Mouse (Mus musculus) stomach, embryonic 16.5 days (tissue): ENCODE results near the gene Col1a2. TPM values are rescaled to one million over a fixed set of nuclear protein-coding genes. Genes with fewer than 3 reads are reported as not detected.
A peak's percentile ranks its signal among the peaks of the same experiment; 100 is the strongest.

Experiments used
- ATAC-seq: fragments of 200-750 bp; cut with Nextera tagmentation; 2 replicates; pipeline ENCODE4 v1.8.0; 2017; ENCODE audit warnings: moderate number of reproducible peaks, moderate TSS enrichment; ENCODE audit not compliant: insufficient read depth, low FRiP score
- H3K27ac ChIP-seq: fragments of 300-500 bp; sonication (generic); 2 replicates; pipeline ENCODE4 v1.5.1; 2014; ENCODE audit warnings: low read length
- H3K27me3 ChIP-seq: fragments of 300-500 bp; sonication (generic); 2 replicates; pipeline ENCODE4 v1.6.1; 2014; ENCODE audit warnings: low read length, control low read depth, mixed read lengths; ENCODE audit not compliant: control insufficient read depth, insufficient read depth
- H3K36me3 ChIP-seq: fragments of 300-500 bp; sonication (generic); 2 replicates; pipeline ENCODE4 v1.6.1; 2014; ENCODE audit warnings: low read length; ENCODE audit not compliant: control insufficient read depth, insufficient read depth
- H3K4me1 ChIP-seq: fragments of 300-500 bp; sonication (generic); 2 replicates; pipeline ENCODE4 v1.6.1; 2014; ENCODE audit warnings: low read length, control low read depth, mixed read lengths; ENCODE audit not compliant: control insufficient read depth, insufficient read depth
- H3K4me2 ChIP-seq: fragments of 300-500 bp; sonication (generic); 2 replicates; pipeline ENCODE4 v1.6.1; 2014; ENCODE audit warnings: low read depth, low read length, mixed read lengths
- H3K4me3 ChIP-seq: fragments of 300-500 bp; sonication (generic); replicated peaks from 2 replicates; pipeline ENCODE4 v1.5.1; 2014; ENCODE audit warnings: mild to moderate bottlenecking, low read length
- H3K9ac ChIP-seq: fragments of 300-500 bp; sonication (generic); 2 replicates; pipeline ENCODE4 v1.6.1; 2014; ENCODE audit warnings: low read length
- H3K9me3 ChIP-seq: fragments of 300-500 bp; sonication (generic); replicated peaks from 2 replicates; pipeline ENCODE4 v1.6.1; 2016; ENCODE audit warnings: low read length, control low read depth; ENCODE audit not compliant: control insufficient read depth
- WGBS: fragments of 180-500 bp; shearing (Covaris S2); extraction: QIAGEN DNeasy Blood & Tissue Kit; methylation state at CpG from one replicate; pipeline ENCODE4 v1.1.7; 2014; 5-methylcytosine and 5-hydroxymethylcytosine counted together
- polyA plus RNA-seq: library from polyadenylated mRNA; unstranded; fragments of >200 nt; fragmentation: Nextera tagmentation; extraction: Ambion mirVana; gene quantifications from 2 replicates; pipeline ENCODE4 v1.2.1, GENCODE M21; 2015

Gene Col1a2
- polyA plus RNA-seq, 1 experiment from 2014 or later = 1,212 TPM

GRCm38 (mm10) chr6:4488349-4488748 lies 16.3 kb upstream of the Col1a2 start:
- Histone ChIP-seq H3K4me3 (peak overlapping the region; percentile 22; the same call in 1 of the 2 replicates), H3K27ac (peak overlapping the region; percentile 98), H3K27me3 (no peaks in the 10 kb centered on the region), H3K4me1 (peaks cover 19% of the 10 kb centered on the region), H3K4me2 (peak overlapping the region; percentile 48), H3K36me3 (no peaks in the 10 kb centered on the region), H3K9ac (peak overlapping the region; percentile 20; the same call in 1 of the 2 replicates), H3K9me3 (no peaks in the 10 kb centered on the region)
- WGBS = 10% methylated on average over 1 of the region's 1 CpGs
- peak; percentile 77 for ATAC-seq

- H3K4me3 ChIP-seq = peak overlapping the region; percentile 22
- H3K9ac ChIP-seq = peak overlapping the region; percentile 20
- H3K4me2 ChIP-seq = peak overlapping the region; percentile 48
- WGBS = 22% methylated on average over 1 of the region's 1 CpGs
- ATAC-seq = no peak
- H3K4me1 ChIP-seq = peaks cover 19% of the 10 kb centered on the region
- H3K9me3 ChIP-seq = no peaks in the 10 kb centered on the region
- H3K27ac ChIP-seq = peak overlapping the region; percentile 98
- no peaks in the 10 kb centered on the region for H3K27me3 ChIP-seq
- no peaks in the 10 kb centered on the region for H3K36me3 ChIP-seq
These were observed 15.6 kb upstream of the Col1a2 start for GRCm38 (mm10) chr6:4488966-4489365.

GRCm38 (mm10) chr6:4489366-4490245 lies 15.0 kb upstream of the Col1a2 start:
- H3K9ac ChIP-seq = peak overlapping the region; percentile 36
- H3K27ac ChIP-seq = peak overlapping the region; percentile 98
- H3K27me3 ChIP-seq = no peaks in the 10 kb centered on the region
- H3K9me3 ChIP-seq = no peaks in the 10 kb centered on the region
- 18% methylated on average over 6 of the region's 6 CpGs for WGBS
- no peaks in the 10 kb centered on the region for H3K36me3 ChIP-seq
- H3K4me2 ChIP-seq = peak overlapping the region; percentile 48
- peaks cover 17% of the 10 kb centered on the region for H3K4me1 ChIP-seq
- peak; percentile 92 for ATAC-seq
- H3K4me3 ChIP-seq = peak overlapping the region; percentile 22

GRCm38 (mm10) chr6:4493666-4494065 lies 10.9 kb upstream of the Col1a2 start:
- no peaks in the 10 kb centered on the region for H3K9me3 ChIP-seq
- no peaks in the 10 kb centered on the region for H3K36me3 ChIP-seq
- H3K9ac ChIP-seq = no peak overlapping the region
- no peak overlapping the region for H3K27ac ChIP-seq
- no peak overlapping the region for H3K4me3 ChIP-seq
- no peak overlapping the region for H3K4me2 ChIP-seq
- 77% methylated on average over 2 of the region's 2 CpGs for WGBS
- H3K27me3 ChIP-seq = no peaks in the 10 kb centered on the region
- ATAC-seq = no peak
- peaks cover 4% of the 10 kb centered on the region for H3K4me1 ChIP-seq

- ATAC-seq = no peak
- no peaks in the 10 kb centered on the region for H3K4me1 ChIP-seq
- H3K36me3 ChIP-seq = no peaks in the 10 kb centered on the region
- H3K9me3 ChIP-seq = no peaks in the 10 kb centered on the region
- 36% methylated on average over 1 of the region's 1 CpGs for WGBS
- no peaks in the 10 kb centered on the region for H3K27me3 ChIP-seq
- no peak overlapping the region for H3K4me2 ChIP-seq
- H3K9ac ChIP-seq = no peak overlapping the region
- no peak overlapping the region for H3K27ac ChIP-seq
- no peak overlapping the region for H3K4me3 ChIP-seq
These were observed 8.2 kb upstream of the Col1a2 start for GRCm38 (mm10) chr6:4496428-4496827.

- no peak overlapping the region for H3K9ac ChIP-seq
- no peaks in the 10 kb centered on the region for H3K36me3 ChIP-seq
- peaks cover 6% of the 10 kb centered on the region; the same call in 1 of the 2 replicates for H3K4me1 ChIP-seq
- H3K4me3 ChIP-seq = no peak overlapping the region
- ATAC-seq = peak; percentile 20; the same call in 1 of the 2 replicates
- peak overlapping the region; percentile 5; the same call in 1 of the 2 replicates for H3K27ac ChIP-seq
- 6% methylated on average over 1 of the region's 1 CpGs for WGBS
- no peaks in the 10 kb centered on the region for H3K27me3 ChIP-seq
- H3K4me2 ChIP-seq = no peak overlapping the region
- no peaks in the 10 kb centered on the region for H3K9me3 ChIP-seq
These were observed 1.5 kb upstream of the Col1a2 start for GRCm38 (mm10) chr6:4503106-4503505.

- Histone ChIP-seq H3K4me2 (peak overlapping the region; percentile 70), H3K4me3 (peak overlapping the region; percentile 65), H3K9ac (peak overlapping the region; percentile 81), H3K27me3 (no peaks in the 10 kb centered on the region), H3K36me3 (peaks cover 4% of the 10 kb centered on the region; the same call in 1 of the 2 replicates), H3K9me3 (no peaks in the 10 kb centered on the region), H3K4me1 (peaks cover 13% of the 10 kb centered on the region), H3K27ac (peak overlapping the region; percentile 94)
- ATAC-seq = peak; percentile 93
- 2% methylated on average over 31 of the region's 31 CpGs for WGBS
These were observed 764 bp downstream of the Col1a2 start for GRCm38 (mm10) chr6:4505158-4505997.

- ATAC-seq = no peak
These were observed 1.5 kb downstream of the Col1a2 start for GRCm38 (mm10) chr6:4506106-4506505.

More at GRCm38 (mm10) chr6:4506106-4506505, 1.5 kb downstream of the Col1a2 start:
- Histone ChIP-seq H3K4me3 (peak overlapping the region; percentile 65), H3K9ac (peak overlapping the region; percentile 81), H3K4me1 (peaks cover 13% of the 10 kb centered on the region), H3K27ac (peak overlapping the region; percentile 92), H3K9me3 (no peaks in the 10 kb centered on the region), H3K27me3 (no peaks in the 10 kb centered on the region), H3K4me2 (peak overlapping the region; percentile 70), H3K36me3 (peaks cover 4% of the 10 kb centered on the region; the same call in 1 of the 2 replicates)
- 9% methylated on average over 11 of the region's 11 CpGs for WGBS
